Mouse (Mus musculus): ENCODE measurements around the gene Kif6. TPM values are rescaled to one million over a fixed set of nuclear protein-coding genes. Genes with fewer than 3 reads are reported as not detected.

Gene Kif6
- total and polyA plus RNA-seq, 2 experiments from 2014 or later = 1.7 to 40.5 TPM

- Histone ChIP-seq H3K27me3 (ENCODE audit: control insufficient read depth, insufficient read depth, low read length) (no peaks in the 10 kb centered on the region), H3K9me3 (replicated peaks; ENCODE audit: control insufficient read depth, low read length) (no peaks in the 10 kb centered on the region), H3K9ac (replicated peaks; ENCODE audit: low read depth, low read length) (no peak overlapping the region), H3K4me1 (ENCODE audit: control insufficient read depth, insufficient read depth) (peaks cover 29% of the 10 kb centered on the region), H3K36me3 (replicated peaks; ENCODE audit: control insufficient read depth, insufficient read depth, low read length) (no peaks in the 10 kb centered on the region), H3K27ac (ENCODE audit: low read depth) (no peak overlapping the region), H3K4me2 (ENCODE audit: low read depth, low read length) (no peak overlapping the region), H3K4me3 (ENCODE audit: low read depth, low read length) (no peak overlapping the region)
- 84% methylated on average over 2 of the region's 2 CpGs for WGBS
- DNase-seq (ENCODE audit: low spot score) (no peak), ATAC-seq (ENCODE audit: insufficient read depth, low read depth) (no peak)
- no peak for TF ChIP-seq CTCF (IDR thresholded peaks at IDR 0.05; ENCODE audit: low read depth)
These were observed 119.8 kb downstream of the Kif6 start for GRCm38 (mm10) chr17:49734776-49735175.

- DNase-seq (ENCODE audit: low spot score) (no peak), ATAC-seq (ENCODE audit: insufficient read depth, low read depth) (no peak)
- TF ChIP-seq EP300 (IDR thresholded peaks at IDR 0.05; ENCODE audit: low read depth) (no peak), CTCF (IDR thresholded peaks at IDR 0.05; ENCODE audit: low read depth) (no peak)
- 70% methylated on average over 3 of the region's 3 CpGs for WGBS
- Histone ChIP-seq H3K9ac (replicated peaks; ENCODE audit: low read depth, low read length) (no peak overlapping the region), H3K27ac (ENCODE audit: low read depth) (no peak overlapping the region), H3K36me3 (replicated peaks; ENCODE audit: control insufficient read depth, insufficient read depth, low read length) (no peaks in the 10 kb centered on the region), H3K9me3 (replicated peaks; ENCODE audit: control insufficient read depth, low read length) (no peaks in the 10 kb centered on the region), H3K4me2 (ENCODE audit: low read depth, low read length) (no peak overlapping the region), H3K4me1 (ENCODE audit: control insufficient read depth, insufficient read depth) (peaks cover 42% of the 10 kb centered on the region), H3K27me3 (ENCODE audit: control insufficient read depth, insufficient read depth, low read length) (no peaks in the 10 kb centered on the region), H3K4me3 (ENCODE audit: low read depth, low read length) (no peak overlapping the region)
These were observed 121.4 kb downstream of the Kif6 start for GRCm38 (mm10) chr17:49736364-49736763.

DNA sequence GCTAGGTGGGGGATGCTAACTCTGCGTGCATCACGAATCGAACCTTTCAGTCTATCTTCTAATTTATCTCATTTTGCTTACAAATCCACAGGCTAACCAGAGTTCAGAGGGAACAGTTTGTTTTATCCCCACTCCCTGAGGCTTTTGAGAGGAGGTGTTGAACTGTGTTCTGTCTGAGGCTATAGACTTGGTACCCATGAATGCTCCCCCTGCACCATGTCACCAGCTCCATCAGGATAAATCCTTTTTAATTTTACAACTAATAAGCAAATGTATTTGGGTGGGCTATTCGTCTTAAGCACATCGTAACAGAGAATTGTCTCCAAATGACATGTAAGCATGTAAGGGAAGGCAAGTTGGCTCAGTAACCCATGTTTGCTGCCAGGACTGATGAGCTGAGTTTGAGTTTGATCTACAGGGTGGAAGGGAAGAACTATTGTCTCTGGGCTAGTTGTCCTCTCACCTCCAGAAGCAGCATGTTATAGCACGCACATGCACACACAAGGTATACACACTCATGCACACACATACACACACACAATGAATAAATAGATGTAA lies 122.4 kb downstream of the Kif6 start:
- H3K27me3 ChIP-seq (ENCODE audit: control insufficient read depth, insufficient read depth, low read length) = no peaks in the 10 kb centered on the region
- TF ChIP-seq CTCF (IDR thresholded peaks at IDR 0.05; ENCODE audit: low read depth) (no peak), EP300 (IDR thresholded peaks at IDR 0.05; ENCODE audit: low read depth) (no peak)
- H3K27ac ChIP-seq (ENCODE audit: low read depth) = no peak overlapping the region
- H3K36me3 ChIP-seq (replicated peaks; ENCODE audit: control insufficient read depth, insufficient read depth, low read length) = no peaks in the 10 kb centered on the region
- no peak overlapping the region for H3K4me3 ChIP-seq (ENCODE audit: low read depth, low read length)
- H3K4me1 ChIP-seq (ENCODE audit: control insufficient read depth, insufficient read depth) = peaks cover 42% of the 10 kb centered on the region
- ATAC-seq (ENCODE audit: insufficient read depth, low read depth) = no peak
- 92% methylated on average over 6 of the region's 6 CpGs for whole genome bisulfite sequencing
- H3K9ac ChIP-seq (replicated peaks; ENCODE audit: low read depth, low read length) = no peak overlapping the region
- no peaks in the 10 kb centered on the region for H3K9me3 ChIP-seq (replicated peaks; ENCODE audit: control insufficient read depth, low read length)
- no peak for DNase-seq (ENCODE audit: low spot score)
- no peak overlapping the region for H3K4me2 ChIP-seq (ENCODE audit: low read depth, low read length)

GRCm38 (mm10) chr17:49738351-49738750 lies 123.4 kb downstream of the Kif6 start:
- Histone ChIP-seq H3K27me3 (ENCODE audit: control insufficient read depth, insufficient read depth, low read length) (no peaks in the 10 kb centered on the region), H3K4me2 (ENCODE audit: low read depth, low read length) (0 out of 2 replicates have a peak overlapping the region, but pooled peaks have one; percentile 4), H3K36me3 (replicated peaks; ENCODE audit: control insufficient read depth, insufficient read depth, low read length) (no peaks in the 10 kb centered on the region), H3K9me3 (replicated peaks; ENCODE audit: control insufficient read depth, low read length) (no peaks in the 10 kb centered on the region), H3K4me1 (ENCODE audit: control insufficient read depth, insufficient read depth) (peaks cover 35% of the 10 kb centered on the region), H3K4me3 (ENCODE audit: low read depth, low read length) (no peak overlapping the region), H3K9ac (replicated peaks; ENCODE audit: low read depth, low read length) (no peak overlapping the region), H3K27ac (ENCODE audit: low read depth) (peak overlapping the region; percentile 83)
- ATAC-seq (ENCODE audit: insufficient read depth, low read depth) = peak; percentile 62
- TF ChIP-seq EP300 (IDR thresholded peaks at IDR 0.05; ENCODE audit: low read depth) (no peak), CTCF (IDR thresholded peaks at IDR 0.05; ENCODE audit: low read depth) (no peak)
- DNase-seq (ENCODE audit: low spot score) = peak; percentile 46
- WGBS = 26% methylated on average over 11 of the region's 11 CpGs

GRCm38 (mm10) chr17:49739896-49740679 lies 125.2 kb downstream of the Kif6 start:
- Histone ChIP-seq H3K27me3 (ENCODE audit: control insufficient read depth, insufficient read depth, low read length) (no peaks in the 10 kb centered on the region), H3K36me3 (replicated peaks; ENCODE audit: control insufficient read depth, insufficient read depth, low read length) (no peaks in the 10 kb centered on the region), H3K4me1 (ENCODE audit: control insufficient read depth, insufficient read depth) (peaks cover 35% of the 10 kb centered on the region), H3K4me2 (ENCODE audit: low read depth, low read length) (no peak overlapping the region), H3K27ac (ENCODE audit: low read depth) (peak overlapping the region; percentile 83), H3K4me3 (ENCODE audit: low read depth, low read length) (no peak overlapping the region), H3K9ac (replicated peaks; ENCODE audit: low read depth, low read length) (no peak overlapping the region), H3K9me3 (replicated peaks; ENCODE audit: control insufficient read depth, low read length) (no peaks in the 10 kb centered on the region)
- ATAC-seq (ENCODE audit: insufficient read depth, low read depth) (0 out of 2 replicates have a peak, but pooled peaks have one; percentile 47), DNase-seq (ENCODE audit: low spot score) (peak; percentile 36)
- TF ChIP-seq CTCF (IDR thresholded peaks at IDR 0.05; ENCODE audit: low read depth) (no peak), EP300 (IDR thresholded peaks at IDR 0.05; ENCODE audit: low read depth) (0 out of 2 replicates have a peak, but pooled peaks have one; percentile 30)
- 53% methylated on average over 9 of the region's 9 CpGs for WGBS
